Mouse (Mus musculus): ENCODE measurements around the gene Dennd1b. TPM values are rescaled to one million over a fixed set of nuclear protein-coding genes. Genes with fewer than 3 reads are reported as not detected.
A peak's percentile ranks its signal among the peaks of the same experiment; 100 is the strongest.

The Dennd1b gene
- total and polyA plus RNA-seq, 3 experiments = 4.9 to 51.7 (median 39.2) TPM

DNA sequence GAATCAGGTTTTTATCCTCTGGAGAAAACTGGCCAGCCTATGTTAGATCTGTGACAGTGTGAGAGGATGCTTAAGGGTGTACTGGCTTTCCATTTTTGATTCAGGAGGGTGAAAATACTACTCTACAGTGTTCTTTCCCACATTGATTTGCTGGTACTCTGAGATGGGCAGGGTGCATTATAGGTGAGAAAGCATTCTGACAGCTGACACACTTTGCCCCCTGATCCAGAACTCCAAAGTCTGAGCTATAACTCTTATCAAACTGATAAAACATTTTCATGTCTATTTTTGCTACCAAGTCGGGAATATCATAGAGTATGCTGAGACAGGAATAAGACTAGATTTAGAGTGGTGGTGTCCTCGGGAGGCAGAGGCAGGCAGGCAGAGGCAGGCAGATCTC, 2.3 kb downstream of the Dennd1b start:
- Histone ChIP-seq H3K4me1 (ENCODE audit: insufficient read depth, low read depth, low read length) (peaks cover 37% of the 10 kb centered on the region), H3K4me3 (ENCODE audit: low read depth, low read length) (no peak overlapping the region), H3K9me3 (replicated peaks) (no peaks in the 10 kb centered on the region), H3K27me3 (ENCODE audit: insufficient read depth, low read length) (no peaks in the 10 kb centered on the region), H3K36me3 (replicated peaks) (peaks cover 41% of the 10 kb centered on the region)
- ATAC-seq (ENCODE audit: extremely low read depth, insufficient number of reproducible peaks, low FRiP score, poor library complexity, severe bottlenecking) = no peak
- no peak for DNase-seq (ENCODE audit: low spot score)
- TF ChIP-seq GATA1 (IDR thresholded peaks at IDR 0.05; ENCODE audit: borderline replicate concordance, low read length) (no peak), TAL1 (conservative IDR thresholded peaks at IDR 0.05; ENCODE audit: low read depth, low read length) (no peak), GATA2 (IDR thresholded peaks at IDR 0.05; ENCODE audit: borderline replicate concordance, low read depth, low read length) (no peak), CTCF (IDR thresholded peaks at IDR 0.05; ENCODE audit: low read depth, low read length) (no peak), POLR2AphosphoS5 (IDR thresholded peaks at IDR 0.05; ENCODE audit: insufficient replicate concordance, low read depth, low read length) (no peak)

DNA sequence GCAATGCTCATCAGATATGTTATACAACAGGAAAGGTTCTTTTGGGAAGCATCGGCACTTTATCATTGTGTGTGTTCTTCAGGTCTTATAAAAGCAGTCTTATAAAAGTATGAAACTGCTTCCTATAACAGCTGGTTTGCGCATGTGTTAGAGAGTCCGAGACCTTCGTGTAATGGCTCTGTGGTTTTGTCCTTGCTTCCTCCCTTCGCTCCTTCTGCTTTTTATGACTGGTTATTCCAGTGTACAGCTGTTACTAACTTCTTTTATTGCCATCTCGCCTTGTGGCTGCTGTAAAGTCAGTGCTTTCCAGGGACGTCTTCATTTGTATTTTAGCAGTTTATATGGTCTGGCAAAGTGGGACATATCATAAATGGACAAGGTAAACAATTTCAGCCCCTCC, 4.2 kb downstream of the Dennd1b start:
- no peak for ATAC-seq (ENCODE audit: extremely low read depth, insufficient number of reproducible peaks, low FRiP score, poor library complexity, severe bottlenecking)
- peaks cover 34% of the 10 kb centered on the region for H3K4me1 ChIP-seq (ENCODE audit: insufficient read depth, low read depth, low read length)

DNA sequence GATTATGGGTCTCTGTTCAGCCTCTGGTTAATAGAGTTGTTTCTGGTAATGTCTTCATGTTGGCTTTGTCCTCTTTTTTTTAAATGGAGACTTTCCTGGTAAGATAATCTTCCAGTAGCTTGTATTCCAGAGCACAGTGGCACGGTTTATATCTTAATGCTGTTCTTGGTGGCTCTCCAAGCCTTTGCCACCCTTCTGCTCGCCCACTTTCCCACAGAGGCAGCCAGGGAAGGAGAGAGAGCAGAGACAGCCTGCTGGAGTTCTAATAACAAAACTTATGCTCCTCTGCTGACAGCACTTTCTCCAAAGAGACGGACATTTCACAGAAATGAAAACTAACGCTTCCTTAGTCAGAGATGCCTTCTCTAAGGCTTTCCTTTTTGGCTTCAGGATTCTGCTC, 6.8 kb downstream of the Dennd1b start:
- peaks cover 42% of the 10 kb centered on the region for H3K4me1 ChIP-seq (ENCODE audit: insufficient read depth, low read depth, low read length)
- no peaks in the 10 kb centered on the region for H3K9me3 ChIP-seq (replicated peaks)
- no peak for ATAC-seq (ENCODE audit: extremely low read depth, insufficient number of reproducible peaks, low FRiP score, poor library complexity, severe bottlenecking)

More for the DNA sequence above, 4.2 kb downstream of the Dennd1b start:
- Histone ChIP-seq H3K9me3 (replicated peaks) (no peaks in the 10 kb centered on the region), H3K4me3 (ENCODE audit: low read depth, low read length) (no peak overlapping the region), H3K27me3 (ENCODE audit: insufficient read depth, low read length) (no peaks in the 10 kb centered on the region), H3K36me3 (replicated peaks) (peaks cover 51% of the 10 kb centered on the region)
- TF ChIP-seq CTCF (IDR thresholded peaks at IDR 0.05; ENCODE audit: low read depth, low read length) = no peak
- DNase-seq (ENCODE audit: low spot score) = no peak

DNA sequence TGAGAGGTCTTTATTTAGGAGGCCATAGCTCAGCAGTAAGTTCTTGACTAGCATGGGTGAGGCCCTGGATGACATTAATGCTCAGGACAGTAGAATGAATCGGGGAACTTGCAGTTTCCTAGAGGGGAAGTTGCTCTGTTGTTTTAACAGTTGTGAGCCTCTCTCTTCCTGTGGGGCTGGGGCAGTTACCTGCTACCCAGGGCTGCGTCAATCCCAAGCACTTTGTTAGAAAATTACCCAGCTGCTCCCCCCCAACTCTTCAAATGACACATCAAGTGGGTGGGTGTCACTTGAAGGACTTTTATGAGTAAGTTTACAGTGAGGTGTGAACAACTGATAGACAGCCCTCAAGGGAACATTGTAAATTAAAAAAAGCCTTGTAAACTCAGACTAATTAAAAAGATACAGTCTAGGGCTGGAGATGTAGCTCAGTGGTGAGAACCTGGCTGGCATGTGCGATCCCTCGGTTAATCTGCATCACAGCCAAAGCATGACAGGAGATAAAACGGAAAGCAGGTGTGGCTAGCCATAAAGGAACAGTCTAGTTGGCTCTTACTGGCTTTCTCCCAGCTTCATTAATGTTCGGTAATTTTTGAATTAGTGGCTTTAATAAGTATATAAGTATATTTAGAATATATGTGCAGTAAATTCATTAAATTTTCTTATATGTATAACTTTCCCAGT, 10.4 kb downstream of the Dennd1b start:
- TF ChIP-seq GATA1 (IDR thresholded peaks at IDR 0.05; ENCODE audit: borderline replicate concordance, low read length) (no peak), TAL1 (conservative IDR thresholded peaks at IDR 0.05; ENCODE audit: low read depth, low read length) (no peak), CTCF (IDR thresholded peaks at IDR 0.05; ENCODE audit: low read depth, low read length) (no peak), POLR2AphosphoS5 (IDR thresholded peaks at IDR 0.05; ENCODE audit: insufficient replicate concordance, low read depth, low read length) (no peak), GATA2 (IDR thresholded peaks at IDR 0.05; ENCODE audit: borderline replicate concordance, low read depth, low read length) (no peak)
- H3K4me3 ChIP-seq (ENCODE audit: low read depth, low read length) = no peak overlapping the region
- ATAC-seq (ENCODE audit: extremely low read depth, insufficient number of reproducible peaks, low FRiP score, poor library complexity, severe bottlenecking) = no peak
- no peaks in the 10 kb centered on the region for H3K9me3 ChIP-seq (replicated peaks)
- DNase-seq (ENCODE audit: low spot score) = peak; percentile 16
- H3K36me3 ChIP-seq (replicated peaks) = peaks cover 43% of the 10 kb centered on the region
- peaks cover 47% of the 10 kb centered on the region for H3K4me1 ChIP-seq (ENCODE audit: insufficient read depth, low read depth, low read length)
- H3K27me3 ChIP-seq (ENCODE audit: insufficient read depth, low read length) = no peaks in the 10 kb centered on the region

More for the DNA sequence above, 6.8 kb downstream of the Dennd1b start:
- no peaks in the 10 kb centered on the region for H3K27me3 ChIP-seq (ENCODE audit: insufficient read depth, low read length)
- no peak for DNase-seq (ENCODE audit: low spot score)
- H3K4me3 ChIP-seq (ENCODE audit: low read depth, low read length) = no peak overlapping the region
- no peak for TF ChIP-seq POLR2AphosphoS5 (IDR thresholded peaks at IDR 0.05; ENCODE audit: insufficient replicate concordance, low read depth, low read length)
- no peak for TF ChIP-seq CTCF (IDR thresholded peaks at IDR 0.05; ENCODE audit: low read depth, low read length)
- no peak for TF ChIP-seq GATA2 (IDR thresholded peaks at IDR 0.05; ENCODE audit: borderline replicate concordance, low read depth, low read length)
- TF ChIP-seq TAL1 (conservative IDR thresholded peaks at IDR 0.05; ENCODE audit: low read depth, low read length) = no peak
- no peak for TF ChIP-seq GATA1 (IDR thresholded peaks at IDR 0.05; ENCODE audit: borderline replicate concordance, low read length)
- peaks cover 65% of the 10 kb centered on the region for H3K36me3 ChIP-seq (replicated peaks)

DNA sequence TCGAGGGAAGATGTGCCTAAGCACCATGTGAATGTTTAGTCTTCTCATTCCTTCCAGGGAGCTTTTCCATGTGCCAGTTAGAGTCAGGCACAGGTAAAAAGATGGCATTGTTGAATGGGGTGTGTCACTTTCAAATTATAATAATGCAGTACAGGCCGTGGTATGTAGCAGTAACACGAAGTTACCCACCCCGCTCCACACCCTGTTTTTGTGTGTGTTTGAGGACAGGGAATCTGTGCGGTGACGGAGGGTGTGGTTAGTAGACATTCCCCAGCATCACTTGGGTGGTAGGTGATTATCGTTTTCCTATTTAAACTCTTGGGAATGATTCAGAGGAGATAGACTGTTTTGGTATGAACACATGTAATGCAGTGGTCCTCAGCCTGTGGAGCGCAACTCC, 11.6 kb downstream of the Dennd1b start:
- peaks cover 47% of the 10 kb centered on the region for H3K4me1 ChIP-seq (ENCODE audit: insufficient read depth, low read depth, low read length)

DNA sequence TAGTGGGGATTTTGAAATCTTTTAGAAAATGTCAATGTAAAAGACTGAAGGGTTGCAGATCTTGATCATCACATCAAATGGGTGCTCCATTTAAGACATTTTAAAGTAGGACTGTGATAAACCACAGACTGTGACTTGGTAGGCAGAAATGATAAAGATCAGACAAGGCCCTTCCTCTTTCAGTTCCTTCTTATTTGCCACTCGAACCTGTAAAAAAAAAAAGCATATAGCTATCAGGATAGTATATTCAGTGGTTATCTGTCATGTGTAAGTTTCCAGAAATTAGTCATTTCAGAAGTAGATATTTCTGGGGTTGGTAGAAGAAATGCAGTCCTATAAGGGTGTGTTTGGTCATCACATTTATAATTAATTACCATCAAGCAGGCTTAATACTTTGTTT, 12.7 kb downstream of the Dennd1b start:
- TF ChIP-seq POLR2AphosphoS5 (IDR thresholded peaks at IDR 0.05; ENCODE audit: insufficient replicate concordance, low read depth, low read length) (no peak), TAL1 (conservative IDR thresholded peaks at IDR 0.05; ENCODE audit: low read depth, low read length) (no peak), GATA1 (IDR thresholded peaks at IDR 0.05; ENCODE audit: borderline replicate concordance, low read length) (no peak), CTCF (IDR thresholded peaks at IDR 0.05; ENCODE audit: low read depth, low read length) (no peak), GATA2 (IDR thresholded peaks at IDR 0.05; ENCODE audit: borderline replicate concordance, low read depth, low read length) (no peak)
- Histone ChIP-seq H3K9me3 (replicated peaks) (no peaks in the 10 kb centered on the region), H3K4me1 (ENCODE audit: insufficient read depth, low read depth, low read length) (peaks cover 47% of the 10 kb centered on the region), H3K36me3 (replicated peaks) (peaks cover 33% of the 10 kb centered on the region), H3K4me3 (ENCODE audit: low read depth, low read length) (no peak overlapping the region), H3K27me3 (ENCODE audit: insufficient read depth, low read length) (no peaks in the 10 kb centered on the region)
- DNase-seq (ENCODE audit: low spot score) = peak; percentile 34
- peak; percentile 92 for ATAC-seq (ENCODE audit: extremely low read depth, insufficient number of reproducible peaks, low FRiP score, poor library complexity, severe bottlenecking)

More for the DNA sequence above, 11.6 kb downstream of the Dennd1b start:
- Histone ChIP-seq H3K36me3 (replicated peaks) (peaks cover 35% of the 10 kb centered on the region), H3K27me3 (ENCODE audit: insufficient read depth, low read length) (no peaks in the 10 kb centered on the region), H3K9me3 (replicated peaks) (no peaks in the 10 kb centered on the region), H3K4me3 (ENCODE audit: low read depth, low read length) (no peak overlapping the region)
- DNase-seq (ENCODE audit: low spot score) = no peak
- no peak for ATAC-seq (ENCODE audit: extremely low read depth, insufficient number of reproducible peaks, low FRiP score, poor library complexity, severe bottlenecking)
- TF ChIP-seq TAL1 (conservative IDR thresholded peaks at IDR 0.05; ENCODE audit: low read depth, low read length) = no peak
- TF ChIP-seq POLR2AphosphoS5 (IDR thresholded peaks at IDR 0.05; ENCODE audit: insufficient replicate concordance, low read depth, low read length) = no peak
- no peak for TF ChIP-seq GATA2 (IDR thresholded peaks at IDR 0.05; ENCODE audit: borderline replicate concordance, low read depth, low read length)
- no peak for TF ChIP-seq CTCF (IDR thresholded peaks at IDR 0.05; ENCODE audit: low read depth, low read length)
- TF ChIP-seq GATA1 (IDR thresholded peaks at IDR 0.05; ENCODE audit: borderline replicate concordance, low read length) = no peak

All from G1E (cell line).